Mouse (Mus musculus) ES-Bruce4 (cell line): ENCODE measurements around the gene Ano6. TPM values are rescaled to one million over a fixed set of nuclear protein-coding genes. Genes with fewer than 3 reads are reported as not detected.

Source experiments
- H3K27ac ChIP-seq: 2 replicates; pipeline ENCODE4 v1.5.1; 2012; ENCODE audit warnings: low read length, inconsistent platforms; ENCODE audit not compliant: insufficient read depth
- H3K27me3 ChIP-seq: 2 replicates; pipeline ENCODE4 v1.6.1; 2012; ENCODE audit warnings: mild to moderate bottlenecking, low read length, inconsistent platforms; ENCODE audit not compliant: control insufficient read depth, poor library complexity, insufficient read depth, severe bottlenecking
- H3K36me3 ChIP-seq: 2 replicates; pipeline ENCODE4 v1.6.1; 2012; ENCODE audit warnings: inconsistent platforms, mild to moderate bottlenecking, low read length, moderate library complexity; ENCODE audit not compliant: control insufficient read depth, poor library complexity, insufficient read depth, severe bottlenecking
- H3K4me1 ChIP-seq: one replicate; pipeline ENCODE4 v1.8.1; 2011; ENCODE audit warnings: low read length; ENCODE audit not compliant: control insufficient read depth, insufficient read depth
- H3K4me3 ChIP-seq: 2 replicates; pipeline ENCODE4 v1.5.1; 2011; ENCODE audit warnings: low read depth, mild to moderate bottlenecking, low read length
- H3K9ac ChIP-seq: 2 replicates; pipeline ENCODE4 v1.6.1; 2012; ENCODE audit warnings: low read depth, mild to moderate bottlenecking, inconsistent platforms; ENCODE audit not compliant: poor library complexity, severe bottlenecking
- H3K9me3 ChIP-seq: replicated peaks from 2 replicates; pipeline ENCODE4 v1.6.1; 2012; ENCODE audit warnings: mild to moderate bottlenecking, low read length, inconsistent platforms; ENCODE audit not compliant: control insufficient read depth, poor library complexity, insufficient read depth, severe bottlenecking
- CTCF ChIP-seq: IDR thresholded peaks from one replicate; pipeline ENCODE4 v1.8.1; 2011; ENCODE audit warnings: low read depth, low read length
- EP300 ChIP-seq: IDR thresholded peaks from 2 replicates; pipeline ENCODE4 v1.6.1; 2011; ENCODE audit warnings: low read depth, low read length; ENCODE audit not compliant: insufficient read depth
- POLR2A ChIP-seq: IDR thresholded peaks from one replicate; pipeline ENCODE4 v1.8.1; 2011; ENCODE audit warnings: low read length; ENCODE audit not compliant: insufficient read depth
- polyA plus RNA-seq: library from polyadenylated mRNA; stranded (reverse); fragments of >200 nt; gene quantifications from 2 replicates; pipeline ENCODE4 v1.2.4, GENCODE M21; 2011; ENCODE audit warnings: low read depth; ENCODE audit not compliant: missing spikeins, insufficient read depth, insufficient read length

Ano6 gene
- polyA plus RNA-seq, 1 experiment: 42.5 TPM

DNA sequence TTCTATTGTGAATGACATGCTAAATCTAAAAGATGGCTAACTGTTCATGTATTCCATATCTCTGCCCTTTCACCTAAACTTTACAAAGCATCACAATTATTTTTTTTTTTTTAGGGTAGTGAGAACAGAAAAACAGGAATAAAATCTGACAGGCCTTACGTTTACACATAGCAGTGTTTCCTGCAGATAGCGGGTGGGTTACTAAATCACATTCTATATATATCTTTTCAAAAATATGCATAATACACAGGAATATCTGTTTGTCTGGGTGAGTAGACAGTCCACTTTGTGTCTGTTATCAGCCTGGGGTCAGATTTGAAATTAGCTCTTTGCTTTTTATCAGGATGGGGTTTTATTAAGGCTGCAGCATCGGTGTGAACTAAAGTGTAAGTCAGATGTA, 166.0 kb downstream of the Ano6 start:
- no peaks in the 10 kb centered on the region for H3K9me3 ChIP-seq
- no peaks in the 10 kb centered on the region for H3K4me1 ChIP-seq
- H3K36me3 ChIP-seq: no peaks in the 10 kb centered on the region
- no peaks in the 10 kb centered on the region for H3K27me3 ChIP-seq
- H3K4me3 ChIP-seq: no peak overlapping the region
- H3K9ac ChIP-seq: no peak overlapping the region
- H3K27ac ChIP-seq: no peak overlapping the region
- TF ChIP-seq CTCF (no peak), EP300 (no peak), POLR2A (no peak)

DNA sequence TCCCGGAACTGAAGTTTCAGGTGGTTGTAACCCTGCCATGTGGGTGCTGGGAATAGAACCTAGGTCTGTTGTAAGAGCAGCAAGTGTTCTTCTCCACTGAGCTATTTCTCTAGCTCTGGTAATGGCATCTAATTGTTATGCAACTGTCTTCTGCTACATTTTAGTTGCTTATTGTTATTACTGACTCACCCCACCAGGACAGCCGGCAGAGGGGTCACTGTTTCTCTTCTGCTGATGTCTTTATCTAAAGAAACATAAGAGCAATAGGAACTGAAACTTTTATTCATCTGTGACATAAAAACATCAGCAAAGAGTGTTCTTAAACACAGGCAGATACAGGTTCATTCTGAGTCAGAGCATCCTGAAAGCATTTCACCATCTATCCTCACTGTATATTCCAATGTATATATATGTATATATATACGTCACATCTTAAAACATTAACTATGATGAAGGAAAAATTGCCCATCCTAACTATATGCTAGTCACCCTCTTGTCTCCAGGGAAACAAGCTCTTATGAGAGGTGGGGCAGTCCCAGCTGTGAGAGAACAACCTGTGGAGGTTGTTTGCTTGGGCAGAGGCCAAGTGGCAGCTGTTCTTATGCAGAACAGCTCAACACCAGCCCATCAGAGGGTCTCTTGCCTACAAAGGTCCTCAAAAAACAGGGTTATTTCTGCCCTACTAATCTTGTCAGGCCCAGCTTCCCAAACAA, 171.9 kb downstream of the Ano6 start:
- Histone ChIP-seq H3K4me3 (no peak overlapping the region), H3K9me3 (no peaks in the 10 kb centered on the region), H3K27ac (no peak overlapping the region), H3K36me3 (0 out of 2 replicates have a peak, but pooled peaks cover 2% of the 10 kb centered on the region), H3K9ac (no peak overlapping the region), H3K27me3 (no peaks in the 10 kb centered on the region), H3K4me1 (peaks cover 2% of the 10 kb centered on the region)
- TF ChIP-seq POLR2A (no peak), EP300 (no peak), CTCF (no peak)

GRCm38 (mm10) chr15:95963124-95963482, 172.5 kb downstream of the Ano6 start:
- H3K4me1 ChIP-seq: peaks cover 2% of the 10 kb centered on the region
- TF ChIP-seq POLR2A (no peak), CTCF (no peak), EP300 (no peak)
- H3K27me3 ChIP-seq: no peaks in the 10 kb centered on the region
- no peaks in the 10 kb centered on the region for H3K9me3 ChIP-seq
- no peak overlapping the region for H3K9ac ChIP-seq
- peaks cover 2% of the 10 kb centered on the region; the same call in 1 of the 2 replicates for H3K36me3 ChIP-seq
- H3K4me3 ChIP-seq: no peak overlapping the region
- no peak overlapping the region for H3K27ac ChIP-seq

- Histone ChIP-seq H3K27ac (no peak overlapping the region), H3K9ac (no peak overlapping the region), H3K27me3 (no peaks in the 10 kb centered on the region), H3K9me3 (no peaks in the 10 kb centered on the region), H3K4me1 (peaks cover 2% of the 10 kb centered on the region), H3K4me3 (no peak overlapping the region), H3K36me3 (peaks cover 2% of the 10 kb centered on the region; the same call in 1 of the 2 replicates)
- no peak for TF ChIP-seq EP300
- TF ChIP-seq POLR2A: no peak
Measured at GRCm38 (mm10) chr15:95963533-95964250, 173.0 kb downstream of the Ano6 start.

DNA sequence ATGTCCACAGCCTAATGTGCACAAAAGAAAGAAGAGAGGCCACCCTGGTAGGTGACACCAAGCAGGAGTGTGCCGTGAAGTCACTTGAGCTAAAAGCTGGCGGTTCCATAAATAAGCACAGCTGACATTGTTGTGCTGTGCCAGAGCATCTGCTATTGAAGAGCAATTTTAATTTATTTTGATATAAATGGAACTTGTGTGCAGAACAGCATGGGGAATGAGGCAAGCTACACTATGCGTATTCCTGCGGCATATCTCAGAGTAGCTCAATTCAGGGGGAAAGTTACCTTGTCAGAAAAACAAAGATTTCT, 173.6 kb downstream of the Ano6 start:
- TF ChIP-seq CTCF (no peak), EP300 (no peak), POLR2A (no peak)
- no peaks in the 10 kb centered on the region for H3K9me3 ChIP-seq
- peaks cover 2% of the 10 kb centered on the region for H3K4me1 ChIP-seq
- H3K36me3 ChIP-seq: peaks cover 2% of the 10 kb centered on the region; the same call in 1 of the 2 replicates
- no peak overlapping the region for H3K27ac ChIP-seq
- H3K9ac ChIP-seq: no peak overlapping the region
- H3K27me3 ChIP-seq: no peaks in the 10 kb centered on the region
- H3K4me3 ChIP-seq: no peak overlapping the region

DNA sequence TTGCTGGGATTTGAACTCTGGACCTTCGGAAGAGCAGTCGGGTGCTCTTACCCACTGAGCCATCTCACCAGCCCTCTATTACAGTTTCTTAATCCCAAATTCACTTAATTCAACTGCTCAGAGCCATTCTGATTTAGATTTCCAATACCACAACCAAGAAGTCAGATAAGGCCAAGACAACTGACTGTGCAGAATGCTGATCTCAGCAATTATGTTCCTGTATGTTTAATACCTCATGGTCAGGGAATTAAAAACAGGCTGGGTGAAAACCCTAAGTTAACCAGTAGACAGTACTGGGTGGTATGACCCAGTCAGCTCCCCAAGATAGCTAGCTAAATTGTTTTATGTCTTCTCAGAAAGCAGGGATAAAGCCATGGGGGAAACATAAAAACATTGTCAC, 176.3 kb downstream of the Ano6 start:
- Histone ChIP-seq H3K27me3 (no peaks in the 10 kb centered on the region), H3K36me3 (peaks cover 2% of the 10 kb centered on the region; the same call in 1 of the 2 replicates), H3K9me3 (no peaks in the 10 kb centered on the region), H3K4me1 (peaks cover 2% of the 10 kb centered on the region), H3K27ac (no peak overlapping the region), H3K9ac (no peak overlapping the region), H3K4me3 (no peak overlapping the region)
- no peak for TF ChIP-seq POLR2A
- TF ChIP-seq CTCF: no peak
- TF ChIP-seq EP300: no peak
